Mouse (Mus musculus) erythroblast, embryonic 14.5 days (primary cell): ENCODE measurements around the gene Map2k2. TPM values are rescaled to one million over a fixed set of nuclear protein-coding genes. Genes with fewer than 3 reads are reported as not detected.

Source experiments
- H3K27me3 ChIP-seq: 2 replicates; pipeline ENCODE4 v1.6.1; 2012; ENCODE audit warnings: inconsistent platforms; ENCODE audit not compliant: control insufficient read depth
- H3K36me3 ChIP-seq: 2 replicates; pipeline ENCODE4 v1.6.1; 2012; ENCODE audit warnings: mild to moderate bottlenecking, inconsistent platforms; ENCODE audit not compliant: control insufficient read depth
- H3K4me1 ChIP-seq: 2 replicates; pipeline ENCODE4 v1.6.1; 2012; ENCODE audit warnings: inconsistent platforms; ENCODE audit not compliant: control insufficient read depth
- H3K4me3 ChIP-seq: replicated peaks from 2 replicates; pipeline ENCODE3; 2012; ENCODE audit warnings: moderate library complexity, mild to moderate bottlenecking, inconsistent platforms
- H3K9me3 ChIP-seq: 2 replicates; pipeline ENCODE4 v1.6.1; 2012; ENCODE audit warnings: low read length, inconsistent platforms, mixed read lengths; ENCODE audit not compliant: control insufficient read depth
- GATA1 ChIP-seq: IDR thresholded peaks from 2 replicates; pipeline ENCODE4 v1.6.1; 2012; ENCODE audit warnings: low read length, inconsistent platforms, mixed read lengths
- TAL1 ChIP-seq: IDR thresholded peaks from 3 replicates; pipeline ENCODE4 v1.6.1; 2012; ENCODE audit warnings: low read length, inconsistent platforms, mixed read lengths
- polyA plus RNA-seq: library from polyadenylated mRNA; stranded (reverse); fragments of >175 nt; gene quantifications from 2 replicates; pipeline ENCODE4 v1.2.3, GENCODE M21; 2012

Gene Map2k2
- polyA plus RNA-seq, 1 experiment = 89.1 TPM

- no peaks in the 10 kb centered on the region; the same call in 1 of the 2 replicates for H3K27me3 ChIP-seq
- peaks cover 26% of the 10 kb centered on the region for H3K9me3 ChIP-seq
- no peak for TF ChIP-seq GATA1
- no peak for TF ChIP-seq TAL1
- peaks cover 78% of the 10 kb centered on the region for H3K4me1 ChIP-seq
- peaks cover 71% of the 10 kb centered on the region for H3K36me3 ChIP-seq
- H3K4me3 ChIP-seq = peak overlapping the region; percentile 89
These were observed 34.3 kb downstream of the Map2k2 start for GRCm38 (mm10) chr10:81140005-81140404.

DNA sequence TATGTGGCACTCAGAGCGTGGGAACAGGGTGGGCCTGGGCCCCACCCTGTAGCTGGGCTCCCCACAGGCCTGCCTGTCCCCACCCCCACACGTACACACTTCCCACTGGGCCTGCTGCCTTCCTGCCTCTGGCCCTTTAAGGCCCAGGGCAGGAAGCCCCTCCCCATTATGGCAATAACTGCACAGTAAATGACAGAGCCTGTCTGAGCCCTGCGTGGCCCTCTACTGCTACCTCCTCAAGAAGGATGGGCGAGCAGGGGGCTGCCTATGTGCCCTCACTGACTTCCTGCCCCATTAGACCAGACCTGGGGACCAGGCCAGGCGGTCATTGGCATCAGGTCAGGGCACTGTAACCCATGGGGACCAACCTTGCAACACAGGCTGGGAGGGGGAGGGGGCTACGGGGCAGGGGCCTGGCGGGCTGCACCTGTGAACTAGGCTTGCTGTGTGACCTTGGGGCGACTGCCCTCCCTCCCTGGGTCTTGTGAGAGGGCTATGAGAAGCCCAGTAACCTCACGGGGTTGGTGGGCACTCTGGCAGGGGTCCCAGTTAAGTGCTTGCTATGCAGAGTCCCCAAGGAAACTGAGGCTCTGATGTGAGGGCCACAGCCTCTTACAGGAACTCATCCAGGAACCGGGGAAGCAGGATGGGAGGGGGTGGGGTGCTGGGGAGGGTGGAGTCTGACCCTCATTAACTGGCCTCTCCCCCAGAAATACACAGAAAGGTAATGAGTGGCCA is 35.2 kb downstream of the Map2k2 start:
- no peaks in the 10 kb centered on the region; the same call in 1 of the 2 replicates for H3K27me3 ChIP-seq
- TF ChIP-seq GATA1 = no peak
- TF ChIP-seq TAL1 = no peak
- peaks cover 34% of the 10 kb centered on the region for H3K9me3 ChIP-seq
- peak overlapping the region; percentile 89 for H3K4me3 ChIP-seq
- peaks cover 80% of the 10 kb centered on the region for H3K36me3 ChIP-seq
- peaks cover 78% of the 10 kb centered on the region for H3K4me1 ChIP-seq

GRCm38 (mm10) chr10:81141455-81142210 is 35.9 kb downstream of the Map2k2 start:
- TF ChIP-seq TAL1 (no peak), GATA1 (no peak)
- Histone ChIP-seq H3K36me3 (peaks cover 87% of the 10 kb centered on the region), H3K27me3 (no peaks in the 10 kb centered on the region; the same call in 1 of the 2 replicates), H3K9me3 (peaks cover 40% of the 10 kb centered on the region), H3K4me3 (peak overlapping the region; percentile 89), H3K4me1 (peaks cover 85% of the 10 kb centered on the region)

GRCm38 (mm10) chr10:81142551-81142981 is 36.9 kb downstream of the Map2k2 start:
- H3K4me1 ChIP-seq = peaks cover 91% of the 10 kb centered on the region
- peaks cover 50% of the 10 kb centered on the region for H3K9me3 ChIP-seq
- peaks cover 97% of the 10 kb centered on the region for H3K36me3 ChIP-seq

GRCm38 (mm10) chr10:81143157-81143633 is 37.5 kb downstream of the Map2k2 start:
- Histone ChIP-seq H3K9me3 (peaks cover 56% of the 10 kb centered on the region), H3K27me3 (peaks cover 6% of the 10 kb centered on the region; the same call in 1 of the 2 replicates), H3K4me1 (peaks cover 93% of the 10 kb centered on the region), H3K4me3 (no peak overlapping the region), H3K36me3 (peaks cover 100% of the 10 kb centered on the region)
- TF ChIP-seq TAL1 (no peak), GATA1 (no peak)

More at GRCm38 (mm10) chr10:81142551-81142981, 36.9 kb downstream of the Map2k2 start:
- Histone ChIP-seq H3K27me3 (no peaks in the 10 kb centered on the region; the same call in 1 of the 2 replicates), H3K4me3 (no peak overlapping the region)
- no peak for TF ChIP-seq GATA1
- TF ChIP-seq TAL1 = no peak

DNA sequence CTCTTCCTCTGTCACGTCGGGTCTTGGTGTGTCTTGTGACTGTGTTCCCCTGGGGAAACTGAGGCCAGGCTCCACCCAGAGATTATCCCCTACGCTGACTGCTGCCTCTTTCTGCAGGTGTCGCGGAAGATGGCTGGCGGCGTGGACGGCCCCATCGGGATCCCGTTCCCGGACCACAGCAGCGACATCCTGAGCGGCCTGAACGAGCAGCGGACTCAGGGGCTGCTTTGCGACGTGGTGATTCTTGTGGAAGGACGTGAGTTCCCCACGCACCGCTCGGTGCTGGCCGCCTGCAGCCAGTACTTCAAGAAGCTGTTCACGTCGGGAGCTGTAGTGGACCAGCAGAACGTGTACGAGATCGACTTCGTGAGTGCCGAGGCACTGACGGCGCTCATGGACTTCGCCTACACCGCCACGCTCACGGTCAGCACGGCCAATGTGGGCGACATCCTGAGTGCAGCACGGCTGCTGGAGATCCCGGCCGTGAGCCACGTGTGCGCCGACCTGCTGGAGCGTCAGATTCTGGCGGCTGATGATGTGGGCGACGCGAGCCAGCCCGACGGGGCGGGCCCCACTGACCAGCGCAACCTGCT is 38.2 kb downstream of the Map2k2 start:
- peaks cover 6% of the 10 kb centered on the region; the same call in 1 of the 2 replicates for H3K27me3 ChIP-seq
- peaks cover 85% of the 10 kb centered on the region for H3K4me1 ChIP-seq
- peaks cover 100% of the 10 kb centered on the region for H3K36me3 ChIP-seq
- no peak overlapping the region for H3K4me3 ChIP-seq
- H3K9me3 ChIP-seq = peaks cover 63% of the 10 kb centered on the region
- TF ChIP-seq GATA1 (no peak), TAL1 (no peak)

DNA sequence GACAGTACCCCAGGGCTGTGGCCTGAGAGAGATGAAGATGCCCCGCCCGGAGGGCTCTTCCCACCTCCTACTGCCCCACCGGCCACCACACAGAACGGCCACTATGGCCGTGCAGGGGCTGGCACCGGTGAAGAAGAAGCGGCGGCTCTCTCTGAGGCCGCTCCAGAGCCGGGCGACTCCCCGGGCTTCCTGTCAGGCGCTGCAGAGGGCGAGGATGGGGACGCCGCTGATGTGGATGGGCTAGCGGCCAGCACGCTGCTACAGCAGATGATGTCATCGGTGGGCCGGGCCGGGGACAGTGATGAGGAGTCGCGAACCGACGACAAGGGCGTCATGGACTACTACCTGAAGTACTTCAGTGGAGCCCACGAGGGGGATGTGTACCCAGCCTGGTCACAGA is 39.0 kb downstream of the Map2k2 start:
- Histone ChIP-seq H3K36me3 (peaks cover 100% of the 10 kb centered on the region), H3K4me3 (no peak overlapping the region), H3K4me1 (peaks cover 80% of the 10 kb centered on the region), H3K27me3 (peaks cover 6% of the 10 kb centered on the region; the same call in 1 of the 2 replicates), H3K9me3 (peaks cover 65% of the 10 kb centered on the region)
- TF ChIP-seq TAL1 (no peak), GATA1 (no peak)

DNA sequence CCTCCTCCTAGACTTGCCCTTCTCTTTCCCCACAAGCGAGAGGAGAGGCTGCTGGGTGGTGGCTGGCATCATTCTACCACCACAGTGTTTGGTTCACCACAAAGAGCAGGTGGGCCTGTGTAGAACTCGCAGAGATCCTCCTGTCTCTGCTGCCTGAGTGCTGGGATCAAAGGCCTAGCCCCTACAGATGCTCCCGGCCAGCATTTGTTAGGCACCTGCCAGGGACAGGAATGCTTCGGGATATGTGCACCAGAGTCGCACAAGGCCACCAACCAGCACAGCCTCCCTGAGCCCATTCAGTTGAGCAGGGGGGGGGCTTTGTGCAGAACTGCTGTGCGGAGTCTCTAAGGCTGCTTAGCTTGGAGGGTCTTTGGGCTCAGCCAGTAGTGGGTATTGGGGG is 39.6 kb downstream of the Map2k2 start:
- peaks cover 6% of the 10 kb centered on the region; the same call in 1 of the 2 replicates for H3K27me3 ChIP-seq
- peaks cover 77% of the 10 kb centered on the region for H3K4me1 ChIP-seq
- H3K36me3 ChIP-seq = peaks cover 100% of the 10 kb centered on the region
- TF ChIP-seq GATA1 (no peak), TAL1 (no peak)
- no peak overlapping the region for H3K4me3 ChIP-seq
- H3K9me3 ChIP-seq = peaks cover 68% of the 10 kb centered on the region
